Mouse (Mus musculus) adrenal gland, postnatal 25 days (tissue): ENCODE data around the gene Ahcyl1. TPM values are rescaled to one million over a fixed set of nuclear protein-coding genes. Genes with fewer than 3 reads are reported as not detected.

Experiments
- DNase-seq: peaks from one replicate; pipeline ENCODE4 v3.0.0; 2021; ENCODE audit warnings: mixed read lengths
- total RNA-seq: library from RNA; stranded (reverse); gene quantifications from 2 replicates; pipeline ENCODE4 v1.2.3, GENCODE M21; 2021

Ahcyl1 gene
- total RNA-seq, 1 experiment from 2014 or later = 211 TPM

DNA sequence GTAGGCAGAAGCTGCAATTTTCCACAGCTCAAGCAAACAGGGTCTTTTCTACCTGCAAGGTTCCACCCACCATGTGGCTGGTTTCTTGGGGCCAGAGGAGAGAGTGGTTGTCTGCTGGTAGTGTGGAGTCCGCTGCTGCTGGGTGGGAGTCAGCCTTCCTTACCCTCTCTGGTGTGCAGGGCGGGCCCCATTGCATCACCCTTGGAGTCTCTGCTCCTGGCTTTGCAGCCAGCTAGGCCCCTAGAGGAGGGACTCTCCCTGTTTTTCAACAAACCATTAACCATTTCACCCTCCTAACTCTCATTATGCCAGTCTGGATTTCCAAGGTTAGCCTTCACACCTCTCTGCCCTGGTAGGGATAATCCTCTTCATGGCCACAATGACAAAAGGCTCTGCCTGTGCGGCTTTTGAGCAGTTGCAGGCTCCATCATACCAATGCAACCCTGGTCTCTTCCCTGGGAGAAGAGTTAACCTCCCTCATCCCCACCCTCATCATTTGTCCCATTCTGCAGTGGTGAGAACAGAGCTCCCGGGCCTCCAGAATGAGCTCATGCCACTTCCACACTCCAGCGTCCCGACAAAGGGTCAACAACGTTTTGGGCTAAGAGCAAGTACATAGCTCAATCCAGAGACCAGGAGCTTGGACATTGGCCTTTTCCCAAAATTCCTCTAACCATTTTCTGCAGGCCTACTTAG is 7.5 kb upstream of the Ahcyl1 start:
- DNase-seq = no peak

- DNase-seq = no peak
Measured at GRCm38 (mm10) chr3:107701767-107702394, 5.5 kb upstream of the Ahcyl1 start.

GRCm38 (mm10) chr3:107700625-107701024 is 4.3 kb upstream of the Ahcyl1 start:
- no peak for DNase-seq

DNA sequence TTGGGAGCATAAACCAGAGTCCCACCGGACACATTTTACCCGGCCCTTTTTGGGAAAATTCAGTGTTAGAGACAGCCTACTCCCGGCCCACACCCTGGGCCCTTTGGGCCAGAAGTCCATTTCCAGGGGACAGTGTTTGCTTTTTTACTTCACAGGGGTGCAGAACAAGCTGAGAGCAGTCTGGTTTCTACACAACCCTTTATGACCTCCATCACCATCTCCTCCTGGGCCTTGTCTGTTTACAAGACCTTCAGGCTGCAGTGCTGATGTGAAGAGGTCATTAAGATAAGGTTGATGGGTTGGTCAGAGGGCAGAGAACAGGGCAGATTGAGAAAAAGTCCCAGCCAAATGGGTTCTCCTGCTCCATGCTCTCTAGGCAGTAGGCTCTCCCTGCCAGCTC is 550 bp upstream of the Ahcyl1 start:
- DNase-seq = no peak

DNA sequence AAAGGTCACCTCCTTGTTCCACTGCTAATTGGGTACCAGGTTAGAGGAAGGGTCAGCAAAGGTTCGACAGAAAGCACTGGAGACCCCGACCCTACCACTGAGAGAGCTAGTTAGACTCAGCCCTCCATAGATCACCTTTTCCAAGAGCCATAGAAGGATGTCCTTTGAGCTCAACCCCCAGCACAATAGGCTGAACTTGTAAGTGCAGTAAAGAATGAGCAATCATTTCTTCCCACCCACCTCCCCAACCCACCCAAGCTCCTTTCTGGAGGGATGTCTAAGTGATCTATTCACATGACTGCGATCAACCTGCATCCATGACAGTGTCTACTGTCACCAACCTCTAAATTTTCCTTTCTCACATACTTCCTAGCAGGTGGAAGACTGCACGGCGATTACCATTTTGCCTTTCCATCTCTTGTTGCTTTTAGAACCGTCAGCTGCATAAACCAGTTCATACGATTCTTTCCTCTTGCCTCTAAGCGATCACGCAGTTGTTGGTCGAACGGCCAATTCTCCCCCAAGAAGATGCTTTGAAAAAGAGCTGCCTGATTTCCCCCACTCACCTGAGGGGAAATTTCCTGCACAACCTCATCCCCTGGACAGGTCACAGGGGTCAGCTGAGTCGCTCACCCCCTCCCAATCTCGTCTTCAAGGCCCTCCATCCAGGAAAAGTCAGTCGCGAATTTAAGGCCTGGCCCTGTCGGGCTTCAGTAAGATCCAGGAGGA is 977 bp downstream of the Ahcyl1 start:
- DNase-seq = no peak

- DNase-seq = no peak
Measured at GRCm38 (mm10) chr3:107694256-107694900, 2.0 kb downstream of the Ahcyl1 start.

GRCm38 (mm10) chr3:107690366-107690765 is 6.0 kb downstream of the Ahcyl1 start:
- no peak for DNase-seq

GRCm38 (mm10) chr3:107689245-107689644 is 7.1 kb downstream of the Ahcyl1 start:
- no peak for DNase-seq

DNA sequence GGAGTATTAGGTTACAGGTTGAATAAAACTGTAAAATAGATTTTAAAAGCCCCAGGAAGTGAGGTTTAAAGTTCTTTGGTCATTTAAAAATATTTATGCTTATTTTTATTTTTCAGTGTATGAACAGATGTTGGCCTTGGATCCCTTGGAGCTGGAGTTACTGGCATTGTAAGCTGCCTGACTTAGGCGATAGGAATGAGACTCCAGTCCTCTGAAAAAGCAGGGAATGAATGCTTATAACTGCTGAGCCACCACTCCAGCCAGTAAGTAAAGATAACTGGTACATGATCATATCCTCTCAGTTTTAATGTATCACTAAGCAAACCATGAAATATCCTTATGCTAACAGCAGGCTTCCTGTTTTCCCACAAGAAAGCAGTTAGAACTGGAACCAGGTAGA is 8.1 kb downstream of the Ahcyl1 start:
- no peak for DNase-seq

DNA sequence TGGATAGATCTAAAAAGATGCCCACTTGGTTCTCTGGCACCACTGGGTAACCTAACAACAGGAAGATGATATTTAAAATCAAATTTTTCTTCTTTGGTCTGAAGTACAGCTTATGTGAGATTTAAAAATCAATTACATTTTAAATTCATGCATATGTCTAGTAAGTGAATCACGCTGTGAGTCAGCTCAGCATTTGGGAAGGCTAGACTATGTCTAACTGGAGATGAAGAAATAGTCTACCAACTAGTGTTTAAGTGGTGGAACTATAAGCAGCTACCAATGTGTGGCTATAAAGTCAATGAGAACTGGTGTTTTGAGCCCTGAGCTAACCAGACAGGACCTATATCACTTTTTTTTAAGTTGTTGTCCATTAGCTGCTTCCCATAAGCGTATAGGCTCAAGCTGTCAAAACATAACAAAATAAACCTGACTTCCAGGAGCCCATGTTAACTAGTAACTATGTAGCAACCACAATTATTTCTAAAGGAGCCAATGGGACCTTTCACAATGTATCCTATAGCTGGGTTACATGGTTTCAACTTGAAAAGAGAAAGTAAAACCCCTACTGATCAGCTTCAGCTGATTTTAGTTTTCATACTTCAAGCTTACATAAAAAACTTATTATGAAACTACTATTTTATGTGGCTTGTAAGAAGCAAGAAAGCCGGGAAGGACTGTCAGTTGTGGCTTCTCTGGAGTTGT is 9.9 kb downstream of the Ahcyl1 start:
- DNase-seq = no peak

DNA sequence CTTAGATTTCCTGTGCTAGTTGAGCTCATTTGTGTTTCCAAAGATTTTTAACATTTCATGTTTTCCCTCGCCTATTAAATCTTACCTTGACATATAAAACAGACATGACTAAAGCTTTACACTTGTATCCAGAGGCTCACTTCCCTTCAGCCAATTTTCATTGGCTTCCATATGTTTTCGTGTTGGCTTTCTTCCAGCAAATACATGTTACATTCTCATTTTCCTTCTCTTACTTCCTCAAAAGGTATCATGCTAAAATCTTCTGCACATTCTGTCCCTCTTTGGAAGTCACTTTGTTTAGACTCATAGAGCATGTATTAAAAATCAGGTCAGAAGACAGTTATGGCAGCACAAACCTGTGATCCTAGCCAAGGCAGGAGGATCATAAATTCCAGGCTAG is 10.7 kb downstream of the Ahcyl1 start:
- DNase-seq = no peak

GRCm38 (mm10) chr3:107683587-107683986 is 12.8 kb downstream of the Ahcyl1 start:
- DNase-seq = no peak

- peak; percentile 29 for DNase-seq
Measured at GRCm38 (mm10) chr3:107680790-107681576, 15.4 kb downstream of the Ahcyl1 start.

- no peak for DNase-seq
Measured at GRCm38 (mm10) chr3:107671509-107671908, 24.9 kb downstream of the Ahcyl1 start.

DNA sequence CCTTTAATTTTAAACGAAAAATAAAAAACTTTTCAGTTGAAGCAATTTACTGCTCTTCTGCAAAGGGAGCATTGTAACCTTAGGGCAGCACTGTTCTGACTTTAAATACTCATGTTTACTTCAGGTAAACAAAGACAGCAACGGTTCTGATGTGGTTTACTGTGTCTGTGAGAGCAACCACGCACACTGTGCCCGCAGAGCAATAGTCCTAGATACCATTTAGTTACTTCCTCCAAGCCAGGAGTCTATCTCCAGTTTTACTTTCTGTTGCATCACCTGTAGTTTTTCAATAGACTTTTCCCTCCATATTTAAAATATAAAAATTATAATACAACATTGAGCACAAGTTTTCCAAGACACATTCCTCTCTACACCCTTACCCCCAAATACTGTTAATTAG is 25.9 kb downstream of the Ahcyl1 start:
- DNase-seq = no peak

DNA sequence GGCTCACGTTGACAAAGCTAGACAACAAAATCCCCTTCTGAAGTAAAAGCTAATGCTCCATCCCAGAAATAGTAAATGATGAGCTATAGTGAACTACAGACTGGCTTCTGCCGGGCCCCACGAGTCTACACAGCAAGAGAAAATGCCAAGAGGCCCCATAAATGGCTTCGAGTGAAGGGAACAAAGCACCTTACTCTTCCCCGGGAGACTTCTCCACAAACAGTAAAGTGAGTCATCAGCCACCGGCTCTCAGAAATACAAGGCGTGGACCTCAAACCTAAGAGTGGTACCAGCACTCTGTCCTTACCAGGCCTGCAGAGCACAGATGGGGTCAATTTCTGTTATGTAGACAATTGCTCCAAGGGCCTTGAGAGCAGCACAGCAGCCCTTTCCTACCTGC is 27.6 kb downstream of the Ahcyl1 start:
- no peak for DNase-seq

DNA sequence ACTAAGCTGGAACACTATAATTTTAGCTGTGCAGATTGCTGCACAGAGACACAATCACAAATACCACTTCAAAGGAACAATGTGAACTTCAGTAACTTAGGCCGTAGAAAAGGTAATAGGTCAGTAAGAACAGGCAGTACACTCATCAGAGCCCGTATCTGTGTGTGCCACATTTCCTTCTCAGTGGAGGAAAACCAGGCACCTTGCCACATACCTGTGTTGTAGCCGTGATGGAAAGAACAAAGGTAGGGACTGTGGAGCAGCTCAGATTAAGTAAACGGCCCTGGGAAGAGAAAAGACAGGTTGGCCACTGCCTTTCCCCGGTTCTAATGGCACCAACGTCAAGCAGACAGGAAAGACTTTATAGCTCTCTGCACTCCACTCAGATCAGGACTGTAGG is 28.9 kb downstream of the Ahcyl1 start:
- DNase-seq = no peak

- DNase-seq = no peak
Measured at GRCm38 (mm10) chr3:107664641-107665040, 31.7 kb downstream of the Ahcyl1 start.

- DNase-seq = no peak
Measured at GRCm38 (mm10) chr3:107659000-107659399, 37.4 kb downstream of the Ahcyl1 start.

GRCm38 (mm10) chr3:107656888-107657287 is 39.5 kb downstream of the Ahcyl1 start:
- no peak for DNase-seq

GRCm38 (mm10) chr3:107656151-107656550 is 40.2 kb downstream of the Ahcyl1 start:
- DNase-seq = no peak

DNA sequence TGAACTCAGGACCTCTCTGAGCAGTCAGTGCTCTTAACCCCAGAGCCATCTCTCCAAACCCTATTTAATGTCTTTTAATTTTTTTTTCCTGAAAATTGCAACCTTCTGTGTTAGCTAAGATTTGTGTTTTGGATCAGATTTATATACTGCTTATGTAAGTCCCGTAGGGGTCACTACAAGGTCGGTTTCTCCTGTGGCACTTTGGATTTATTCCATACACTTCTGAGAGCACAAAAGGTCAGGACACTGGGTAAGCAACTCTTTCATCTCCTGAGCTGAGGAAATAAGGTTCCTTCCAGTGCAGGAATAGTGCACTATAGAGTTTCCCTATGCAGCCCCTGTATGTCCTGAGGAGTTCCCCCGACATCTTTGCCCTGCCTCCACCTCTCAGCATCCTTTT is 40.9 kb downstream of the Ahcyl1 start:
- DNase-seq = no peak
